Mouse (Mus musculus): ENCODE results near the gene Olfr1394. TPM values are rescaled to one million over a fixed set of nuclear protein-coding genes. Genes with fewer than 3 reads are reported as not detected.
A peak's percentile ranks its signal among the peaks of the same experiment; 100 is the strongest.
"Not testable (repeated sequence)": the region's sequence is repeated elsewhere in the genome, so short reads cannot be mapped to it uniquely, and the experiment has no call there.

The Olfr1394 gene
- polyA plus RNA-seq, 1 experiment from 2014 or later, result not detected

DNA sequence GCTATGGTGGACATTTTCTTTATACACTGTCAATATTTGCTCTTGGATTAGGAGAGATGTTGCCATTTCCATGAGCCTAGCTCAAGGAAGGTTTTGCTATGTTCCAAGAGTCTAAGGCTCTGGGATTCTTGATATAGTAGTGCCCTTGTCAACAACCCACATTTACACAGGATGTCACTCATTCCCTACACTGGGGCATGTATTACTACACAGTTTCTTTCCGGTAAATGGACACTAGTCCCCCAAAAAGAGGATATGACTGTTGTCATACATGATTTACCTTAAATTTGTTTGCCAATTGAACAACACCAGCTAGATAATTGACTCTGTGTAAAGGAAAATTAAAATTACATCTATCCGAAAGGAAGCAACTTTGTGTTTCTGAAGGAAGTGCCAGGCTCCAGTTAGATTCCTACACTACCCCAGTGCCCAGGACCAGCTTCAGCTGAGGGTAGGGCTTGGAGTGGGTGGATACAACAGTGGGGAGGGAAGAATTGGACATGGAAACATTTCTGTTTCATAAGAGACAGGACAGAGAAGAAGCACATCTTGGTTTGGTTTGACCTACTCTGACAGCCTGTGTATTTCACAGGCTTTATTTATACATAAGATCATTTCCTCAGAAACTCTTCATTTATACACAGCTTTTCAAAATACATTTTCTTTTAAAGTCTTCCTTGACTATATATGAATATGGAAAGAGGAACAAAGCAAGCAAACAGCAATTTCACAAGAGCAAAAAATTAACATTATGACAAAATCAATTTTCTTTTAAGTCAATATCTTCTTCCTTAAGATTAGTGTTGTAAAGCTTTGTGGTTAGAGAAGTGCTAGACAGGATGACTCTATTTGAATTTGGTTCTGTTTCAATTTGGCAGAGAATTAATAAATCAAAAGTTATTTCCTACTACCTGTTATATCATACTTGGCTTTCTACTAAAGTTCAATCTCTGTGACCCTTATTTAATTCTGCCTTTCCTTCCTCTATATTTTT, 2.9 kb downstream of the Olfr1394 start:
- no peaks in the 10 kb centered on the region for H3K36me3 ChIP-seq
- H3K4me3 ChIP-seq, result no peak overlapping the region
- no peaks in the 10 kb centered on the region for H3K9me3 ChIP-seq
- no peaks in the 10 kb centered on the region for H3K4me1 ChIP-seq
- no peak for ATAC-seq (ENCODE audit: insufficient number of reproducible peaks, insufficient read depth, low FRiP score, low TSS enrichment)
- no peaks in the 10 kb centered on the region for H3K27me3 ChIP-seq
- WGBS, result 89% methylated on average over 2 of the region's 2 CpGs
- H3K4me2 ChIP-seq (replicated peaks), result no peak overlapping the region
- no peak overlapping the region for H3K27ac ChIP-seq
- no peak overlapping the region for H3K9ac ChIP-seq

GRCm38 (mm10) chr11:49168839-49169611, 14.8 kb downstream of the Olfr1394 start:
- Histone ChIP-seq H3K4me2 (replicated peaks) (peak overlapping the region; percentile 67), H3K27me3 (peaks cover 23% of the 10 kb centered on the region), H3K9me3 (peaks cover 3% of the 10 kb centered on the region; the same call in 1 of the 2 replicates), H3K9ac (peak overlapping the region; percentile 28; the same call in 1 of the 2 replicates), H3K36me3 (no peaks in the 10 kb centered on the region), H3K4me1 (peaks cover 7% of the 10 kb centered on the region; the same call in 1 of the 2 replicates), H3K4me3 (peak overlapping the region; percentile 32), H3K27ac (no peak overlapping the region)
- 4% methylated on average over 50 of the region's 50 CpGs for WGBS
- no peak for ATAC-seq (ENCODE audit: insufficient number of reproducible peaks, insufficient read depth, low FRiP score, low TSS enrichment)

DNA sequence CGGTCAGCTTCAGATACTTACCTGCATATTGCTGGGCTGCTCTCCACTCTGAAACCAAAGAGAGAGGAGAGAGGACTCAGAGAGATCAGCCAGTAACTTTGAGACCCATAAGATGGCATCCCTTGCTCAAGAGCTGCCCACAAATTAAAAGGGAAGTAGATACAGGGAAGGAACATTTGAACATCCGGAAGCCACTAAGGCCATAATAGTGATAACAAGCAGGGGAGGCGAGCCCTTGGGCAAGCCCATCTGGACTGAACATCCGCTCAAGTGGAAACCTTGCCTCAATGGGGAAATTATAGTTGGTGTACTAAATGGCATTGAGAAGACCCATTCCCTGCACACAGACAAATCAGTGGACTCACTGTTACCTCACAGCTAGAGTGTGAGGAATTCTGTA, 16.4 kb downstream of the Olfr1394 start:
- no peak for ATAC-seq (ENCODE audit: insufficient number of reproducible peaks, insufficient read depth, low FRiP score, low TSS enrichment)
- Histone ChIP-seq H3K27ac (no peak overlapping the region), H3K9ac (no peak overlapping the region), H3K4me2 (replicated peaks) (no peak overlapping the region), H3K9me3 (peaks cover 3% of the 10 kb centered on the region; the same call in 1 of the 2 replicates), H3K4me3 (no peak overlapping the region), H3K36me3 (no peaks in the 10 kb centered on the region), H3K4me1 (peaks cover 7% of the 10 kb centered on the region; the same call in 1 of the 2 replicates), H3K27me3 (peaks cover 23% of the 10 kb centered on the region)
- WGBS, result 91% methylated on average over 4 of the region's 4 CpGs

DNA sequence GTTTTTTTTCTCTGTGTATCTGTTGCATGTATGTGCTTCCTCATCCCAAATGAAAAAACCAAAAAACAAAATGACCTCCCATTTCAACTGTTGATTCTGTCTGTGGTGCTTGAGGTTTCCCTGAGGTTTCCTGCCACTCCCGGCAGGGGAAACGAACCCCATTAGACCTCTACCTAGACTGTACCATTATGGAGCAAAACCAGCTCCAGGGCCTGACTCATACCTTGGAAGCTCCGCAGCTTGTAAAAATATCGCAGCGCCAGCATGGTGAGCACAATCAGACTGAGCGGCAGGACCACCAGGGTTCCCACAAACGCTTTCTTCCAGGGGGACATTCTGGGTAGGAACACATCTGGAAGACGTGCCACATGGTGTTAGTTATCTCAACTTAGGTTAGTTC, 21.2 kb downstream of the Olfr1394 start:
- Histone ChIP-seq H3K4me1 (no peaks in the 10 kb centered on the region), H3K4me2 (replicated peaks) (no peak overlapping the region), H3K9me3 (no peaks in the 10 kb centered on the region), H3K36me3 (no peaks in the 10 kb centered on the region), H3K9ac (no peak overlapping the region), H3K27ac (no peak overlapping the region), H3K27me3 (peaks cover 2% of the 10 kb centered on the region; the same call in 1 of the 2 replicates), H3K4me3 (no peak overlapping the region)
- no peak for ATAC-seq (ENCODE audit: insufficient number of reproducible peaks, insufficient read depth, low FRiP score, low TSS enrichment)
- 87% methylated on average over 8 of the region's 8 CpGs for WGBS

DNA sequence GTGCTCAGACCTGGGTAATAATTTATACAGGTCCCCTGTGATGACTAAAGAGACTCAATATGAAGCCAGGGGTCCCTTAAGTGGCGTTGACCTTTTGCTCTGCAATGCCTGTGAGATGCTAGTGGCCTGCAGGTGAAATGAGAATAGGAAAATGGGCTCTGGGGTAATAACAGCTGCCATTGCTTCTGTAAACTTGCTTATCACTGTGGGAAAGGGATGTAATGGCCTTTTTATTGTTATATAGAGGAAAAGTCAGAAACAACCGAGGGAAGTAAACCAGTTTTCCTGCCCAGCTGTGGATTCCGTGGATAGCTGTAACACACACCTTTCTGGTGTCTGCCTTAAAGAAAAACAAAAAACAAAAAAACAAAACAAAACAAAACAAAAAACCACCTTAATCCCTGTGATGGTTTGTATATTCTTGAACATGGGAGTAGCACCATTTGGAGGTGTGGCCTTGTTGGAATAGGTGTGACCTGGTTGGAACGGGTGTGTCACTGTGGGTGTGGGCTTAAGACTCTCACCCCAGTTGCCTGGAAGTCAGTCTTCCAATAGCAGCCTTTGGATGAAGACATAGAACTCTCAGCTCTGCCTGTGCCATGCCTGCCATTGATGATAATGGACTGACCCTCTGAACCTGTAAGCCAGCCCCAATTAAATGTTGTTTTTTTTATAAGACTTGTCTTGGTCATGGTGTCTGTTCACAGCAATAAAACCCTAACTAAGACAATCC, 22.0 kb downstream of the Olfr1394 start:
- H3K27me3 ChIP-seq; ATAC-seq (ENCODE audit: insufficient number of reproducible peaks, insufficient read depth, low FRiP score, low TSS enrichment); H3K9ac ChIP-seq; H3K4me2 ChIP-seq (replicated peaks); H3K9me3 ChIP-seq; H3K4me3 ChIP-seq; H3K27ac ChIP-seq; H3K36me3 ChIP-seq; H3K4me1 ChIP-seq: not testable (repeated sequence)
- 82% methylated on average over 4 of the region's 4 CpGs for WGBS

DNA sequence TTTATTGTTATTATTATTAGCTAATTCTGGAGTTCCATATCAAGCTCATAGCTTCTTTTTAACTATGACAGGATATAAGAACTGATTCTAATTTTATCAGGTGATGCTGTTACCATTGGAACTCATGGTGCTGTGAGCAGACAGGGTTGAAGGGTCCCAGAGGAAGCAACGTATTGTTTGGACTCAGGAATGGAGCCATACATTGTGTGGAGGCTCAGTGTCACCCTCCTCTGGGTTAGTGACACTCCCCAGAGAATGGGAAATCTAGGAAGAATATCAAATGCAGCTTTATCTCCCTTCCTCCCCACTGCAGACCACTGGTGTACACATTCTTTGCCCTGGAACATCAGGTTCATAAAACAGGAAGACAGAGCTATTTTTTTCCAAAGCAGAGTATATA, 29.0 kb downstream of the Olfr1394 start:
- no peaks in the 10 kb centered on the region for H3K4me1 ChIP-seq
- H3K9me3 ChIP-seq, result no peaks in the 10 kb centered on the region
- no peak overlapping the region for H3K27ac ChIP-seq
- WGBS, result 63% methylated on average over 1 of the region's 1 CpGs
- no peak overlapping the region for H3K4me3 ChIP-seq
- H3K36me3 ChIP-seq, result no peaks in the 10 kb centered on the region
- H3K4me2 ChIP-seq (replicated peaks), result no peak overlapping the region
- H3K27me3 ChIP-seq, result no peaks in the 10 kb centered on the region
- ATAC-seq (ENCODE audit: insufficient number of reproducible peaks, insufficient read depth, low FRiP score, low TSS enrichment), result no peak
- H3K9ac ChIP-seq, result no peak overlapping the region

DNA sequence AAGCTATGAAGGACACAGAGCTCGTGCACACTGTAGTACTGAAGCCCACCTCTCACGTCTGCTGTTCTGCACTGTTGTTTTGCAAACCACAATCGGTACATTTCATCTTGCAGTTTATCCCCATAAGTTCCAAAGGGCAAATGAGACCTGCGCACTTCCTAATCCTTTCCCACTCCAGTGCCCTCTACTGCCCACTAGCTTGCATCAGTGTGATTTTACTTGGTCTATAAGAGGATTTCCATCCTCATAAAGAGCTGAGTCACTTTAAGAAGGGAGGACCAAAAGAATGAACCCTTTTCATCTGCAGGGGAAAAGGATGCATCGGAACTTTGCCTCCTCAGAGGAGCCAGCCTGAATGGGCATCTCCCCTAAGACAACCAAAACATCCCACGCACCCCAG, 32.3 kb downstream of the Olfr1394 start:
- Histone ChIP-seq H3K27me3 (no peaks in the 10 kb centered on the region), H3K4me1 (no peaks in the 10 kb centered on the region), H3K9ac (no peak overlapping the region), H3K4me2 (replicated peaks) (no peak overlapping the region), H3K4me3 (no peak overlapping the region), H3K27ac (no peak overlapping the region), H3K9me3 (no peaks in the 10 kb centered on the region), H3K36me3 (no peaks in the 10 kb centered on the region)
- no peak for ATAC-seq (ENCODE audit: insufficient number of reproducible peaks, insufficient read depth, low FRiP score, low TSS enrichment)
- 83% methylated on average over 6 of the region's 6 CpGs for WGBS

- Histone ChIP-seq H3K27ac (no peak within 1 kb of the TSS), H3K4me2 (replicated peaks) (no peak within 1 kb of the TSS), H3K4me1 (no peaks in the 10 kb centered on the region), H3K9ac (no peak within 1 kb of the TSS), H3K36me3 (no peaks in the 10 kb centered on the region), H3K4me3 (no peak within 1 kb of the TSS), H3K27me3 (no peaks in the 10 kb centered on the region), H3K9me3 (no peaks in the 10 kb centered on the region)
- ATAC-seq (ENCODE audit: insufficient number of reproducible peaks, insufficient read depth, low FRiP score, low TSS enrichment), result no peak
- WGBS, result 76% methylated on average over 8 of the region's 8 CpGs
Observed at GRCm38 (mm10) chr11:49186955-49187488, 32.8 kb downstream of the Olfr1394 start, which contains the start of gene Btnl9. TSS of gene Btnl9 (minus strand) at chr11:49187159.

- Histone ChIP-seq H3K27ac (no peak overlapping the region), H3K9ac (no peak overlapping the region)
- ATAC-seq (ENCODE audit: insufficient number of reproducible peaks, insufficient read depth, low FRiP score, low TSS enrichment), result no peak
Observed at GRCm38 (mm10) chr11:49187701-49188100, 33.5 kb downstream of the Olfr1394 start.

GRCm38 (mm10) chr11:49189737-49190136, 35.6 kb downstream of the Olfr1394 start:
- no peak overlapping the region for H3K27ac ChIP-seq
- H3K36me3 ChIP-seq, result no peaks in the 10 kb centered on the region
- H3K9me3 ChIP-seq, result no peaks in the 10 kb centered on the region
- no peak for ATAC-seq (ENCODE audit: insufficient number of reproducible peaks, insufficient read depth, low FRiP score, low TSS enrichment)
- no peaks in the 10 kb centered on the region for H3K4me1 ChIP-seq
- H3K27me3 ChIP-seq, result no peaks in the 10 kb centered on the region
- 4% methylated on average over 7 of the region's 7 CpGs for WGBS
- H3K4me3 ChIP-seq, result no peak overlapping the region
- H3K9ac ChIP-seq, result no peak overlapping the region
- no peak overlapping the region for H3K4me2 ChIP-seq (replicated peaks)

More at GRCm38 (mm10) chr11:49187701-49188100, 33.5 kb downstream of the Olfr1394 start:
- no peak overlapping the region for H3K4me3 ChIP-seq
- no peak overlapping the region for H3K4me2 ChIP-seq (replicated peaks)
- no peaks in the 10 kb centered on the region for H3K4me1 ChIP-seq
- no peaks in the 10 kb centered on the region for H3K9me3 ChIP-seq
- WGBS, result 75% methylated on average over 10 of the region's 10 CpGs
- H3K27me3 ChIP-seq, result no peaks in the 10 kb centered on the region
- no peaks in the 10 kb centered on the region for H3K36me3 ChIP-seq

- Histone ChIP-seq H3K9ac (no peak overlapping the region), H3K9me3 (no peaks in the 10 kb centered on the region), H3K4me3 (no peak overlapping the region), H3K27ac (no peak overlapping the region), H3K4me1 (no peaks in the 10 kb centered on the region), H3K27me3 (no peaks in the 10 kb centered on the region), H3K36me3 (no peaks in the 10 kb centered on the region), H3K4me2 (replicated peaks) (no peak overlapping the region)
- no peak for ATAC-seq (ENCODE audit: insufficient number of reproducible peaks, insufficient read depth, low FRiP score, low TSS enrichment)
- WGBS, result 65% methylated on average over 2 of the region's 2 CpGs
Observed at GRCm38 (mm10) chr11:49191083-49191482, 36.9 kb downstream of the Olfr1394 start.

Data from embryonic facial prominence, embryonic 12.5 days (tissue).